Mouse (Mus musculus): ENCODE measurements at regions not wholly inside any gene's neighbourhood (a gene's known extent, or its start where the extent isn't known, plus 50 kb on each side); places are given as distances from the start of the nearest gene placed in this dataset.

DNA sequence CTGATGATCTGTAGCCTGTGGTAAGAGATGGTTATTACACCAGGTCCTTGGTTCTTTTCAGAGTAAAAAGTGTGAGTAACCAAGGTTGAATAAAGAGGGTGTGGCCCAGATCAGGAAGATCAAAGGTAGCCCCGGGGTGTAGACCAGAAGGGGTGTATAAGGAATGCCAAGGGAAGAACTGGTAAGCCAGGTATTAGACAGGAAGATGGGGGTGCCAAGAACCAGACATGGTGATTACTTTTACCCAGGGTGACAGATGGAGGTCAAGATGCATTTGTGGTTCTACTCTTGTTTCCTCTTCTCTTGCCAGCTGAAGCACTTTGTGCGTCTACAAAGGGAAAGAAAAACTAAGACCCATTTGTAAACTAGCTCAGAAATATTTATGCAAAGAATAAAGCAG is 420.3 kb downstream of the Cd109 start:
- Histone ChIP-seq H3K4me2 (replicated peaks; ENCODE audit: low read depth, low read length) (no peak overlapping the region), H3K9ac (replicated peaks; ENCODE audit: low read depth) (no peak overlapping the region), H3K9me3 (ENCODE audit: low read length) (no peaks in the 10 kb centered on the region), H3K36me3 (ENCODE audit: insufficient read depth, low read length) (no peaks in the 10 kb centered on the region), H3K4me1 (ENCODE audit: insufficient read depth, low read depth, low read length) (no peaks in the 10 kb centered on the region), H3K27me3 (replicated peaks; ENCODE audit: insufficient read depth, low read length) (no peaks in the 10 kb centered on the region), H3K4me3 (ENCODE audit: low read depth, low read length) (no peak overlapping the region), H3K27ac (ENCODE audit: low read length) (no peak overlapping the region)
- ATAC-seq (no peak), DNase-seq (ENCODE audit: low spot score) (no peak)
- 55% methylated on average over 2 of the region's 2 CpGs for WGBS
- TF ChIP-seq CTCF (IDR thresholded peaks at IDR 0.05) (no peak), EP300 (IDR thresholded peaks at IDR 0.05) (no peak)

GRCm38 (mm10) chr9:79037054-79037453 is 421.7 kb downstream of the Cd109 start:
- Histone ChIP-seq H3K9me3 (ENCODE audit: low read length) (no peaks in the 10 kb centered on the region), H3K36me3 (ENCODE audit: insufficient read depth, low read length) (no peaks in the 10 kb centered on the region), H3K27ac (ENCODE audit: low read length) (no peak overlapping the region), H3K4me1 (ENCODE audit: insufficient read depth, low read depth, low read length) (no peaks in the 10 kb centered on the region), H3K4me3 (ENCODE audit: low read depth, low read length) (no peak overlapping the region), H3K4me2 (replicated peaks; ENCODE audit: low read depth, low read length) (no peak overlapping the region), H3K9ac (replicated peaks; ENCODE audit: low read depth) (no peak overlapping the region), H3K27me3 (replicated peaks; ENCODE audit: insufficient read depth, low read length) (no peaks in the 10 kb centered on the region)
- no peak for ATAC-seq
- 17% methylated on average over 1 of the region's 1 CpGs for WGBS
- no peak for DNase-seq (ENCODE audit: low spot score)
- no peak for TF ChIP-seq CTCF (IDR thresholded peaks at IDR 0.05)
- 0 out of 2 replicates have a peak, but pooled peaks have one; percentile 9 for TF ChIP-seq EP300 (IDR thresholded peaks at IDR 0.05)

DNA sequence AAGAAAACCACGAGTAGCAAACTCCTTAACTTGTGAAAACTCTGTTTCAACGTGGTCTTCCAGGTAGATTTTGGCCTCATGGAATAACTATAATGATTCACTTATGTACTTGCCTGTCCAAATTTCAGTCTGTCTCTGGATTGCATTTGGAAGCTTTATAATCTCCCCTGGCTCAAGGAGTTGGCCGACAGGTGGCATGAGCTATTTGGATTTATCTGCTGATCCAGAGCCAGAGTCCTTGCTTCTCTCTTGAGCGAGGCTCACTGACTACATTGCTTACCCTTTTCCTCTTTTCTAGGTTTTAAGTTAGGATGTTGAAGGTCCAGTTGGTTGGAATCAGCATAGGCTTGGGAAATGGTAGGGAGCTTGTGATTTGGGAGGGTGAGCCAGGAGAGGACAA is 423.6 kb downstream of the Cd109 start:
- Histone ChIP-seq H3K4me1 (ENCODE audit: insufficient read depth, low read depth, low read length) (no peaks in the 10 kb centered on the region), H3K4me3 (ENCODE audit: low read depth, low read length) (no peak overlapping the region), H3K36me3 (ENCODE audit: insufficient read depth, low read length) (no peaks in the 10 kb centered on the region), H3K9me3 (ENCODE audit: low read length) (no peaks in the 10 kb centered on the region), H3K27ac (ENCODE audit: low read length) (no peak overlapping the region), H3K4me2 (replicated peaks; ENCODE audit: low read depth, low read length) (no peak overlapping the region), H3K27me3 (replicated peaks; ENCODE audit: insufficient read depth, low read length) (no peaks in the 10 kb centered on the region), H3K9ac (replicated peaks; ENCODE audit: low read depth) (no peak overlapping the region)
- WGBS: 81% methylated on average over 4 of the region's 4 CpGs
- DNase-seq (ENCODE audit: low spot score) (no peak), ATAC-seq (no peak)
- no peak for TF ChIP-seq EP300 (IDR thresholded peaks at IDR 0.05)

DNA sequence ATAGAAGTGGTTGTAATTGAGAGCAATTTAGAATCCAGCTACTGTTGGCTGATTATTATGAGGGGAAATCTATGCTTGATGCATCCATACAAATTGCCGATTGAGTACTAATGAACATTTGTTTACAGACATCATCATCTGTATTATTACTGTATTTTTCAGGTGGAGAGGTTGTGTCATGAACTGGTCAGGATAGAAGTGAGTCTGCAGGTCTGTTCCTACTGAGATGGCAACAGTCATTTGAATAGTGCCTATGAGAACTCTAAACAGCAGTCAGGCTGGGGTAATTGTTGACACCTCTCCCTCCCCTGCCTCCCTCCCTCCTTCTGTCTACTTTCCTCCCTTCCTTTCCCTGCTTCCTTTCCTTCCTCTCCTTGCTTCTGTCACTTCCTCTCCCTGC is 429.0 kb downstream of the Cd109 start:
- no peaks in the 10 kb centered on the region for H3K4me1 ChIP-seq (ENCODE audit: insufficient read depth, low read depth, low read length)
- no peak overlapping the region for H3K9ac ChIP-seq (replicated peaks; ENCODE audit: low read depth)
- no peak overlapping the region for H3K4me3 ChIP-seq (ENCODE audit: low read depth, low read length)
- ATAC-seq (no peak), DNase-seq (ENCODE audit: low spot score) (no peak)
- H3K36me3 ChIP-seq (ENCODE audit: insufficient read depth, low read length): no peaks in the 10 kb centered on the region
- H3K27me3 ChIP-seq (replicated peaks; ENCODE audit: insufficient read depth, low read length): no peaks in the 10 kb centered on the region
- no peak overlapping the region for H3K27ac ChIP-seq (ENCODE audit: low read length)
- no peaks in the 10 kb centered on the region for H3K9me3 ChIP-seq (ENCODE audit: low read length)
- 94% methylated on average over 1 of the region's 1 CpGs for WGBS
- TF ChIP-seq CTCF (IDR thresholded peaks at IDR 0.05) (no peak), EP300 (IDR thresholded peaks at IDR 0.05) (no peak)
- H3K4me2 ChIP-seq (replicated peaks; ENCODE audit: low read depth, low read length): no peak overlapping the region

DNA sequence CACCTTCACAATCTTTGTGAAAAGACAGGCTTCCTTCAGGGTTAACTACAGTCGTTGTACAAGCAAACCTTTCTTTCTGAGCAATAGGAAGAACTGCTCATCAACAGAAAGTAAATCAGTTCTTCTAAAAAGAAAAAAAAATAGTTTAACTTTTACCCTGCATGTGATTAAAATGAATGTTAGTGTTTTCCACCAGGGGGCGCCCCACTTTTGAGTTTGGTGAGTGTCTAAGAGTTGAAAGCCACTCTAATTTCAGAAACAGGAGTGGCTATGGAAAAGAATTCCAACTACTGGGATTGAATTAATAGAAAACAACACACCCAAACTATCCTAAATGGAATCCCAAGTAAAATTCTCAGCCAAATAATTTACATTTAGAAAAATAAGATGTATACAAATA is 430.0 kb downstream of the Cd109 start:
- H3K9ac ChIP-seq (replicated peaks; ENCODE audit: low read depth): no peak overlapping the region
- no peaks in the 10 kb centered on the region for H3K9me3 ChIP-seq (ENCODE audit: low read length)
- H3K36me3 ChIP-seq (ENCODE audit: insufficient read depth, low read length): no peaks in the 10 kb centered on the region
- 2% methylated on average over 2 of the region's 2 CpGs for WGBS
- no peaks in the 10 kb centered on the region for H3K27me3 ChIP-seq (replicated peaks; ENCODE audit: insufficient read depth, low read length)
- ATAC-seq (no peak), DNase-seq (ENCODE audit: low spot score) (peak; percentile 57)
- H3K27ac ChIP-seq (ENCODE audit: low read length): no peak overlapping the region
- TF ChIP-seq EP300 (IDR thresholded peaks at IDR 0.05) (no peak), CTCF (IDR thresholded peaks at IDR 0.05) (peak; percentile 62)
- no peak overlapping the region for H3K4me2 ChIP-seq (replicated peaks; ENCODE audit: low read depth, low read length)
- no peaks in the 10 kb centered on the region for H3K4me1 ChIP-seq (ENCODE audit: insufficient read depth, low read depth, low read length)
- H3K4me3 ChIP-seq (ENCODE audit: low read depth, low read length): no peak overlapping the region

- H3K9ac ChIP-seq (replicated peaks; ENCODE audit: low read depth): no peak overlapping the region
- DNase-seq (ENCODE audit: low spot score) (no peak), ATAC-seq (no peak)
- 45% methylated on average over 3 of the region's 3 CpGs for WGBS
- H3K36me3 ChIP-seq (ENCODE audit: insufficient read depth, low read length): no peaks in the 10 kb centered on the region
- no peaks in the 10 kb centered on the region for H3K27me3 ChIP-seq (replicated peaks; ENCODE audit: insufficient read depth, low read length)
- no peak overlapping the region for H3K4me2 ChIP-seq (replicated peaks; ENCODE audit: low read depth, low read length)
- no peak overlapping the region for H3K4me3 ChIP-seq (ENCODE audit: low read depth, low read length)
- no peaks in the 10 kb centered on the region for H3K9me3 ChIP-seq (ENCODE audit: low read length)
- TF ChIP-seq EP300 (IDR thresholded peaks at IDR 0.05) (no peak), CTCF (IDR thresholded peaks at IDR 0.05) (no peak)
- no peak overlapping the region for H3K27ac ChIP-seq (ENCODE audit: low read length)
- no peaks in the 10 kb centered on the region for H3K4me1 ChIP-seq (ENCODE audit: insufficient read depth, low read depth, low read length)
Observed at GRCm38 (mm10) chr9:79071961-79072360, 456.6 kb downstream of the Cd109 start.

DNA sequence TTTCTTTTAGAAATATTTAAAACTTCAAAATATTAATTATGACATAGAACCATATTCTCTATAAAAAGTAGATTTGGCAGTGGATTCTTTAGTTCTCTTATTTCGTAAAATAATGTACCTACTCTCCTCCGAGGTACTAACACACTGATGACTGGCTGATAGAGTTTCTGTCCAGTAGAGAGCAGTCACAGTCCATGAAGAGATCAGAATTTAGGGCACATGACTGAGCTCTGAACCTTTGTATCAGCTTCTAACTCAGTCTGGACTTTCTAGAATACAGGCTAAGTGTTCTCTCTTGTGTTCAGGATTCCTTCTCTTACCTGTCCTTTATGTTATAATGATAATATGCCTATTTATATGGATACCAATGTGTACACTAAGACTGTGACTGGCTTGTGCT is 494.3 kb downstream of the Cd109 start:
- ATAC-seq (no peak), DNase-seq (ENCODE audit: low spot score) (peak; percentile 51)
- H3K27ac ChIP-seq (ENCODE audit: low read length): no peak overlapping the region
- H3K4me3 ChIP-seq (ENCODE audit: low read depth, low read length): no peak overlapping the region
- no peaks in the 10 kb centered on the region for H3K9me3 ChIP-seq (ENCODE audit: low read length)
- 71% methylated on average over 2 of the region's 2 CpGs for WGBS
- no peak overlapping the region for H3K9ac ChIP-seq (replicated peaks; ENCODE audit: low read depth)
- no peaks in the 10 kb centered on the region for H3K36me3 ChIP-seq (ENCODE audit: insufficient read depth, low read length)
- TF ChIP-seq CTCF (IDR thresholded peaks at IDR 0.05) (peak; percentile 61), EP300 (IDR thresholded peaks at IDR 0.05) (no peak)
- no peak overlapping the region for H3K4me2 ChIP-seq (replicated peaks; ENCODE audit: low read depth, low read length)
- H3K27me3 ChIP-seq (replicated peaks; ENCODE audit: insufficient read depth, low read length): no peaks in the 10 kb centered on the region
- H3K4me1 ChIP-seq (ENCODE audit: insufficient read depth, low read depth, low read length): no peaks in the 10 kb centered on the region
